Mouse (Mus musculus) urinary bladder, postnatal 4 days (tissue): ENCODE measurements around the gene Cfap58.

Experiments used
- DNase-seq, 2 experiments: peaks; one replicate each; pipeline ENCODE4 v3.0.0; 2021 to 2022; ENCODE audit warnings: low spot score in 2 of 2

Cfap58 gene

DNA sequence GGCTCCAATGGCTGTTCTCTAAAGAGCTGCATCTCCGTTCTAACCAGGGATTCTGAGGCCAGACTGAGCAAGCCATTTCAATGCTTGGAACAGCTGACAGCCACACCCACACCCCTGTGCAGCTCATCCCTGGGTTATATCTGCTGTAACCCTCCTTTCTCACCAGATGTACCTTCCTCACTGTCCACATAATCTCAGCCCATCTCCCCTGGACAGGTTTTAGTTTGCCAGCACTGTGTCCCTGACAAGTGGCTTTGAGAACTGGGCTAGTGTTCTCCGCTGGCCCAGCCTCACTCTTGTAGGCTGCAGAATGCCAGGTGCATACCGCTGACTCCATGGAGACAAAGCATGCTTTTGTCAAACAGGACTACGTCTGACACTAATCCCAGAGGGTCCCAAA is 20.1 kb upstream of the Cfap58 start:
- no peak for DNase-seq

DNA sequence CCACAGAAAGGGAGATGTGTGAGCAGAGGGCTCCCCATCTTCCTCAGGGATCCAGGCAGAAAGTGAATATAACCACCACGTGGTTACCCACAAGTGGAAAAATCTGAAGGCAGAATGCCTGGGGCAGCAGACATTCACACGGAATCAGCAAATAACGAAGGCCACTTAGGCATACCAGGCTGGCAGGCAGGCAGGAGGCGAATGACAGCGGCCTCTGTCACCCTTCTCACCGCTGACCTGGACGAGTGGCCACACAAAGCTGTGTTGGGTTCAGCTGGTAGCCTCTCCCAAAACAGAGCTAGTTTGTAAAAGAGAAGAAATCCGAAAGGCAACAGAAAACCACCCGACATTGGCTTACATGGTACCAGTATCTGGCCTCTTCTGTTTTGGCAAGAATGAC is 19.5 kb upstream of the Cfap58 start:
- no peak for DNase-seq

DNA sequence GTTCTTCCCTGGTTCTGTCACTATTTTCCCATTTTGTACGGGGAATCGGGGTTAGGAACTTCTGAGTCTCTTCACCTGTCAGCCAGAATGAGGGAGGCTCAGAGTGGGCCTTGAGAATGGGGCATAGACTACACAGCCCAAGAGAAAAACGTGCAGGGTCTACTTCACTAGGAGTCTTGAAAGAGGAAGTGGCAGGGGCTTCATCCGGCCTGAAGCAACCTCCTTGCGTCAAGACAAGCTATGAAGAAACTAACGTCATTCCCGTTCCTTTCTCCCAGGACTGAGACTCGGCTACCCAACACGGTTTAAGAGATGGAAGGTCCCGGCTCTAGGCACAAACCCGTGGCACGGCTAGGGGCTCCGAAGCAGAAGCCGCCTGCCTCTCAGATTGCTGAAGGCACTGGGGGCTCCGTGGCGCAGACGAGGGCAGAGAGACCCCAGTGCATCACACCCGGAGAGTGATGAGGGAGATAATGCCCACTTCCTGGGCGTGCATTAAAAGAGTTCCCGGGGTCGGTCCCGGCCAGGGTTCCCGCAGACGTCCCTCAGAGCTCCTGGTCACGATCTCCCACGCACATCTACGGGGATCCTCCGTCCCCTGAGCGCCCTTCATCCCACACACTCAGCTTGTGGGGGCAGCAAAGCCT is 18.9 kb upstream of the Cfap58 start:
- DNase-seq: no peak

DNA sequence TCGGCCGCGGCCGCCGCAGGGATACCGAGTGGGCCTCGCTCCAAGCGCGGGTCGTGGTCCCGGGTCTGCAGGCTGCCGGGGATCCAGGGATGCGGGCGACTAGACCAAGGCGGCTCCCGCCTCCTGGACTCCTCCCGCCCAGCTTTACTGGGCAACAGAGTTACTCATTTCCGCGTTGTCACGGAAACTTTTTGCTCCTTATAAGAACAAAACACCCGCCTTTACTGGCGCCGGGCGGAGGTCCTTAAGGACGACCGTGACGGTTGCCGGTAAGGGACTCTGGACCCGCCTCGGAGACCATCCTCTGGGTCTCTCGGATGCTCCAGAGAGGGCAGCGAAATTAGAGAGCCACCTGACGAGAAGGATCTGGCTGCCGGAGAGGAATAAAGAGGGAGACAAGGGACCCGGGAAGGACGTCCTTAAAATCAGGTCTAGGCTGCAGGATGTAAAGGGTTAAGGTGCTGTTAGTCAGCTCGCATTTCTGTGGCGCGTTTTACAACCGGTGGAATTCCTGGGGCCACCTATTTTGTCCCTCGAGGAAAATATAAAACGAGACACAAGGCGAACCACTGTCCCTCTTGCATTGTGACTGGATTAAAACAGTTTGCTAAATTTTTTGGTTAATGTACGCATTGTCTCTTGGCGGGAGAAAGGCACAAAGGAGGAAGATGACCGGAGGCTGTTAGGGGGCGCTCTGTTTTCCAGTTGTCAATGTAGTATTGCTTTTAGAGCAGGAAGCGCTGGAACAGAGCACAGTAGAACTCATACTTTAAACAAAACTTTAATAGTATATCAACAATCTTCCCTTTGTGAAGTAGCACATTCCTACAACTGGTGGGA is 18.1 kb upstream of the Cfap58 start, which contains the start of the genes Cfap43 and Itprip:
Gene Cfap43, minus strand, starts transcription at position 162 of the 840 bp plus-strand sequence.
Gene Itprip, minus strand, starts transcription at position 174 of the 840 bp plus-strand sequence.
- peak; percentile 75 to 76 for DNase-seq

DNA sequence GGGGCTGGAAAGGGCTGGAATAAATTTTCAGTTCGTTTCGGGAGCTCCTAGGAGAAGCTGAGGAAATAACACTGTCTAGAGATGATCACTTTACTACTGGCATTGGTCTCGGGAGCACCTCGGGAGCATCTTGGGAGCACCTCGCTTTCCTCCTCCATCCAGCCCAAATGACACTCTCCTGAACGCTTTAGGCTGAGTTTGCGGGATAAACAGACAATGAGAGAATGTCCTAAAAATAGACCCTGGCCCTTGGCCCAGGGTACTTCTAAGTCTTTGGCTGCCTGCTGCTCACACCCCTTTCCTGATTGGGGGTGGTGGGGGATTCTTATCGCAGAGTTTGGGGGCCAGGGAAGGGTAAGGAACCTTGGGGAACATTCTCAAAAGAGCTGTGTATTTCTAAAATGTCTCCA is 17.5 kb upstream of the Cfap58 start:
- no peak for DNase-seq

DNA sequence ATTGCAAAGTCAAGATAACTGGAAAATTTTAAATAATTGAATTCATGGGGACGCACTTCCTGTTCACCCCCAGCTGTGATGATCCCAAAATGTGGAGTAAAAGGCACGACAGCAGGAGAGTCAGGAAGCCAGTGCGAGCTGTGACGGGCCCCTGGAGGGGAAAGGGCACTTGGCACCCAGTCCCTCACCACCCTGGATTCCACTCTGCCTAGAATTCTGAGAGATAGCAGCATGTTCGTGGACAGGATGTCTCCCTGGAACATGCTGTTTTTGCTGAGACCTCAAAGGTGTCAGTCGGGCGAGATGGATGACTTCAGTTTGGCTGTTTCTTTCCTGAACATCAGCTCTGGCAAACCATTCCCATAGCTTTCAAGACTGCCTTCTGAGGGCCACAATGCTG is 11.7 kb upstream of the Cfap58 start:
- no peak for DNase-seq

DNA sequence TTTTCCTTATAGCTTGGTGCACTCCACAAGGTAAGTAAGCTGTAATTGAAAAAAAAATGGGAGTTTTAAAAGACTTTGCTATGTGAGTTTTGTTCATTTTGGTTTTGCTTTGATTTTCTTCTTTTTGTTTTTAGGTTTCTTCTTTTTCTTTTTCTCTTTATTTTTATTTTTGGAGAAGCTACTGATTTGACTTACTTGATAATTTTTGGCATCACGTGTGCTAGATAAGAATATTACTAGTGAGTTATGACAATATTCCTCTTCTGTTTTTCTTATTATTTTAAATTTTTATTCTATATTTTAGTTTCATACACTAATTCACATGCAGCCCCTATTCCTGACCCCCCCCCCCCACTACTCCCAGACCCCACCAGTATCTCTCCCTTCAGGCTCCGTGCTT is 10.4 kb upstream of the Cfap58 start:
- no peak for DNase-seq

DNA sequence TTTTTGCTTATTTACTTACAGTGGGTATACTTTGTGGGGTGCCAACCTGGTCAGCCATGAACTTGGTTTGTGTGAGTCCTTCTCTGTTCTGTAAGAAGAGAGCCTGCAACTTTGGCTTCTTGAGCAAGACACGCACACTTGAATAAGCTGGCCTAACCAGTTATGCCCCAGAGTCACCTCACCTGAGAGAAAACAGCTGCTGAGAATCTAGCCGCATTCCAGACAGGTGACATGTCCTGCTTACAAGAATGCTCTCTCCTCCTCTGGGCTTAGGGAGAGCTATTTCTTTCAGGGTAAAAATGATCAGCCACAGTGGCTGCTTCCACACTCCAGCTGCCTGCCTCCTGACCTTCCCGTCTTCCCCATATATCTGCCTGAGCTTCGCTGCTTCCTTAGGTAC is 8.4 kb upstream of the Cfap58 start:
- DNase-seq: no peak

DNA sequence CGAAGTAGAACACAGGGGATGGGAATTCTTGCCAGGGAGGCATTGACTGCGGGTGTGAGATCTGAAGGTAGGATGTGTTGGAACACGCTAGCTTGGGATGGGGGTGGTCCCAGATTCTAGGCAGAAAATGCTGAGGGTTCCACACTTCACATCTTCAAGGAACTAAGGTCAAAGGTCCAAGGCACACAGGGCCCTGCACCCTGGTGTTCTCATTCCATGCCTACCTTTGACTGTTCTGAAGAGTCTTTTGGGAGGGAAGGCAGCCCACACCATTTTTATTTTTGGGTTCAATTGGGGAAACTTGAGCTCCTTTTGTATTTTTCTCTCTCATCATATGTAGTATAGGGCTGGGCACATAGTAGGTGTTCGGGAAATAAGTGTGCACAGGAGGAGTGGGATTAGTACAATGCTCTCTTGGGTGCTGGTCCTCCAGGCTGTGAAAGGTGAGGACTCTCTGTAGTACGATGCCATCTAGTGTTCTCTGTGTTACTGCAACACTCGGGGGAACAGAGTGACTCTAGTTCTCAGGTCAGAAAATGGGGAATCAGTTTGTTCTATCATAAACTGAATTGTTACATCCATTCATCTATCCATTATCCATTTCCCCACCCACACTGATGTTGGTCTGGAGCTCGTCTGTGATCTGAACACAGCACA is 5.4 kb upstream of the Cfap58 start:
- no peak for DNase-seq

DNA sequence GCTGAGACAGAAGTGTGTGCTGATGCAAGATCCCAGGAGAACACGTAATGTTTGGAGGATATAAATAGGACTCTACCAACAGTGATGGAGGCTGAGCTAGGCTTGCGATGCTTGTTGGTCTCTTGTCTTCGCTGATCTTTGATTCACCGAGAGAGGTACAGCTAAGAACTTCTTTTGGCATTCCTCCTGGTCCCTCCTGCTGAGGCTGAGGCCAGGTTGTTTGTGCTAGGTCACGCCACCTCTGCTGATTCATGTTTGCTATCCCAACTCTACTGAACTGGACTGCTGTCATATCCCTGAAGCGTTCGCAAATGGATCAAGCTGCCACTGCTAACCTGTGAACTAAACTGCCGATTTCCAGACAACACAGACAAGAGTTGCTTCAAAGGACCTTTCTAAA is 3.3 kb upstream of the Cfap58 start:
- DNase-seq: no peak

DNA sequence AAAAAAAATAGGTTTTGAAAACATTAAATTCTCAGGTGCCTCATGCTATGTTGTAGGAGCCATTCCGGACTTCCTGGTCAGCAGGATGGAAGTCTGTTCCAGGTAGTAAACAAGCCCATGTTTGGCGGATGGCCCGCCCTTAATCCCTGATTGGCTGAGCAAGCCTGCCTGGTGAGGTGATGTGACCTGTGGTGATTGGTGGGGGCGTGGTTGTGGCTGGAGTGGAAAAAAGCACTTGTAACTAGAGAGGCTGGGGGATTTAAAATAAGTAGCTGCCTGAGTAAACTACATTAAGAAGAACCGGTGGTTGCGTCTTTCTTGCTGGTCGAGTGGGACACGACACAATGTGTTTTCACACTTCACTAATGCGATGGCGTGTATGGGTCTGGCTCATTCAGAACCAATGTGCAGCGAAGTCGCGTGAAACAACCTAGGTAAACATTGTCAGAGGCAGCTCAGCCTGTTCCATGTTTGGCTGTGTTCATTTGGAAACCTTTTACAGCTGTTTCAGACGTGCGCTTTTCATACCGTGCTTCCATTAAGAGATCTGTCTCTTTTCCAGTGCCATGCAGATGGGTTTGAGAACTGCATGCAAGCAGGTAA is 2.7 kb upstream of the Cfap58 start:
- DNase-seq: no peak

DNA sequence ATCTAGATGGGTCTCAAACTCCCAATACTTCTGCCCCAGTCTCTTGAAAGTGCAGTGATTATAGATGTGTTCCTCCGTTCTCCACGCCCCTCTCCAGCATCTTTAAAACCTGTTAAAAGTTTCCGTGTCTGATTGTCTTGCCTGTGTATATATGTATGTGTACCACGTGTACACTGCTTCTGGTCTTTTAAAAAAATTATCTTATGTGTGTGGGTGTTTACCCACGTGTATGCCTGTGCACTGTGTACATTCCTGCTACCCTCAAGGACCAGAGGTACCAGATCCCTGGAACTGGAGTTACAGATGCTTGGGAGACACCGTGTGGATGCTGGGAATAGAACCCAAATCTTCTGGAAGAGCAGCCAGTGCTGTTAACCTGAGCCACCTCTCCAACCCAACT is 1.9 kb upstream of the Cfap58 start:
- no peak for DNase-seq

DNA sequence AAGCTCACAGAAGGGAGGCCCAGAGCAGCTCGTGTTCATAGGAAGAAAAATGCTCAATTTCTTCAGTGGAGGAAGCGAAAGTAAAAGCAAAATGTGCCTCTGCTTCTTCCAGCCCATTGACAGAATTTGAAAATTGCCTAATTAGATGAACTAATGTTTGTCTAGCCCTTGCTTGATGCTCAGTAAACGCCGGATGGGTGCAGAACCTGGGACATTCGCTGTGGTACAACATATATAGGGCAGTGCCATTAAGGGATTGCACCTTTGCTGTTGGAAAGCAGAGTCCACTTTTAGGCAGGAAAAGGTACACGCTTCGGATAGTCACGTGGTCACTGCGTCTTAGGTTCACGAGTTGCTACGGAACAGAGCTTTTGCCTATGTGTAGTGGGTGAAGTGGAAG is 985 bp upstream of the Cfap58 start:
- no peak for DNase-seq

DNA sequence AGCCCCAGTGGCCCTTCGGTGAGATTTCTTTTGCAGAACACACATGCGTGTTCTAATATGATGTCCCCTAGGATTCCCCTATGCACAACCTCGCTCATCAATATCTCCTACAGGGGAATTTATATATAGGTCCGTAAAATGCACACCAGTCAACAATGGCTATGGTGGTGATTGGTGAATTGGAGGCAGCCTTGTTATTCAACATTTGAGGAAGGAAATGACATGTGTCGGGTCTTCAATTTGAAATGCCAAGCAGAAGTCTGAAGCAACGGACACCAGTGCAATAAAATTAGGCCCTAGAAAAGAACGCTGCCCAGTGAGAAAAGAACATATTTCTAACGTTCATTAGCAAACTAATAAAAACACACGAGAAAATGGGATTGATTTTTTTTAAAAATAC is 537 bp upstream of the Cfap58 start:
- no peak for DNase-seq

DNA sequence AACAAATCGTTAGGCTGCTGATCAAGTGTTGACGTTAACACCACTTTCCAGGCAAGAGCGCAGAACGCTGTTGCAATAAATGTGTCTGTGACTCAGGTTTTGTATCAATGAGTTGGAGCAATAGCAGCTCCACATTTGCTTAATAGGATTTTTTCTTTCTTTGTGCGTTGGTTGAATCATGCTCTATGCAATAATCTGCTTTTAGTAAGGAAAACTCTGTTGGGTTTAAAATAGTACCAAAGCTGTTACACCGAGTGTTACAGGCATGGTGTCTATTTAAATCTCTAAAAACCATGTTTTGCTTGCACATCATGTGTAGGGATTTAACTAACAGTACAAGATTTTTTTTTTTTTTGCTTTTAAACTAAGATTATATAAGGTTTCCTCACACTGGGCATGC is 1.9 kb downstream of the Cfap58 start:
- no peak for DNase-seq

DNA sequence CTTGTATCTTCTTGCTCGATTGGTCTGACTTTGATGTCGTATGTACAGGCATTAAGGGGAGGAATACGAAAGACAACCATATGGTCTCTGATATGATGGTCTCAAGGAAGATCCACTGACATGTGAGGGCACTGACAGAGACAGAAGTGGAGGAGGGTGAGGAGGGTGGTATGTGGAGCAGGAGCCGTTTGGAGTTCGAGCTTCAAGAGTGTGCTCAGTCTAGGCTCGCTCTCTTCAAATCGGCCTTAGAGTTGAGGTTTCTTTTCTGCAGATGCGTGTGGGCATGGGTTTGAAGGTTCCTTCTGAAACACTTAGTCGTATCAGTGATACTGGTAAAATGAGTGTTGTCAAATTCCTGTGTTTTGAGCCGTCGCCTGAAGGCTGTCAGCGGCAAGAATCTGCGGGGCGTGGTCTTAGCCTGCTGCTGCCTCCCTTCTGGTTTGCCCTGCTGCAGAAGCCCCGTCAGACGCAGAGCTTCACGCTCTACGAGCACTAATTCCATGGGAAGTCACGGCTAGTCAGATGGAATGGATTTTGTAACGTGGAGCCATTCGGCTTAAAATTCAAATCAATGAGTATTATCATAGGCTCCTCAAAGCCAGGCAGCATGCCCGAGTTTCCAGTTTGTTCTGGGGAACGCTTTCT is 9.5 kb downstream of the Cfap58 start:
- DNase-seq: no peak

DNA sequence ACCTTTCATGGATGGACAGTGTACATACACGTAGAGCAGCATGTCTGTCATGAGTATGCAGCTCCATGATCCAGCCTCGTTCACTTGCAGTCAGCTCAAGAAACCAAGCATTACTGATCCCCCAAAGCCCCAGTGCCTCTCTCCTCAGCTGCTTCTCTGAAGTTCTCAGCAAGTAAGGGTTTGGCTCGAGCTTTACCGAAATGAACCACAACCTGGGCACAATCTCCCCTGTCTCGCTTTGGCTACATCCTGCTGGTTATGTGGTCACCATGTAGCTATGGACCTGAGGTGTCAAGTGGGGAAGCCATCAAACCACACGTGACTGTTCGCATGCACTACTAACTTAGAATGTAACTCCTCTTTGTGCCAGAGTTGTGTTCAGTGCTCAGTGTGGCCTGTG is 13.5 kb downstream of the Cfap58 start:
- no peak for DNase-seq

DNA sequence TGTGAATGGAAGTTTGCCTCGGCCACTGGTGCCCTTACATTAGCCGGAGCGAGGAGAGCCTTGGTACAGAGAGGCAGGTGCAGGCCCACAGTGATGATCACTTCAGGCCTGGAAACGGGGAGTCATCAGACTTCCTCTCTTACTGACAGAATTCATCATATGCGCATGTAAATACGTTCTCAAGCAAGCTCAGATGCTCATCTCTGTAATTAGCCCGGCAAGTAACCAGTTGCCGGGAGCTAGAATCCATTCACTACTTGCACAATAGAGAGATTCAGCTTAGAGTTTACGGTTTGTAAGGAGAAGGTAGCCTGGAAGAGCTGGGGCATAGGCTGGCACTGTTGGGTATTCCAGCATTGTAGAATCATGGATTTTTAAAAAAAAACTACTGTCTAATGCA is 15.7 kb downstream of the Cfap58 start:
- DNase-seq: no peak

DNA sequence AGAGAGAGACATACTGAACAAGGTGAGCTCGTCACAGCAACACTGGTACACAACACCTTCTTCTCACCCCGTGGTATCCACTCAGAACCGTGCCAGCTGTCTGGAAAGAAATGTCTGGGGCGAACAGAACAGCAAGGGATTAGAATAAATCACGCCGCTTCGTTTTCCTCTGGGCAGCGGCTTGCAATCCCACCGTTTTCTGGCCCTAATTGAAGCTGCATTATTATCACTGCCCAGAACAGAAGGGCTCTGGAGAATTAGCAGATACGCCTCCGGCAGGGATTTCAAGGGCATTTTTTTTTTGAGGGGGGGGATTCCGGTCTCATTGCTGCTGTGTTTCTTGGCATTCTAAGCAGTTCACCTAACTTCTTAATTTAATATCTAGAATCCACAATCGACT is 20.7 kb downstream of the Cfap58 start:
- DNase-seq: no peak

DNA sequence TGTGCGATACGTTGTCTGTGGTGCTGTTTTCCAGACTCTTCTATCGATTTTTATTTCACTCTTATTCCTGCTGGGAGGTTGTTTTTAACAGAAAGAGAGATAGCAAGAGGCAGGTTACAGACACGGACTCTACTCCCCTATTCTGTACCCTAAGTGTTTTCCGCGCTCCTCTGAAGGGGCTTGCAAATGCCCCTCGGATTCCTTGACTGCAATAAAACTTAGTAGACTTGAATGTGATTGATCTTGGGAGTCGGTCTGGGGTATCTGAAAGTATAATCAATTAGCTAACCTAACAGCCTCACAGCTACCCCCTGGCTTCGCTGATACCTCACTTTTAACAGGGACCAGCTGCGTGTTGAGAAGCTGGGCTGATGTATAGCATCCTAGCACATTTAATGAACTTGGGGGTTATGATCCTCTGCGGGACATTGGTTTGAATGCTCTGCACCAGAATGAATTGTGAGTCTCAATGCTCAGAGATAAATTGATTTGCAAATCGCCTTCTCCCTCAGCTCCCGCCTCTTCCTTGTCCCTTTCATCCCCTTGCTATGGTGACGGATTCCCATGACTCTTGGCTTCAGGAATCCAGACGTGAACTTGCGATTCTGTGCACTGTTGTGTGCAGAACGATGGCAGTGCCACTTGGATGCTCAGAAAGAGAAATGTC is 31.7 kb downstream of the Cfap58 start:
- DNase-seq: no peak

DNA sequence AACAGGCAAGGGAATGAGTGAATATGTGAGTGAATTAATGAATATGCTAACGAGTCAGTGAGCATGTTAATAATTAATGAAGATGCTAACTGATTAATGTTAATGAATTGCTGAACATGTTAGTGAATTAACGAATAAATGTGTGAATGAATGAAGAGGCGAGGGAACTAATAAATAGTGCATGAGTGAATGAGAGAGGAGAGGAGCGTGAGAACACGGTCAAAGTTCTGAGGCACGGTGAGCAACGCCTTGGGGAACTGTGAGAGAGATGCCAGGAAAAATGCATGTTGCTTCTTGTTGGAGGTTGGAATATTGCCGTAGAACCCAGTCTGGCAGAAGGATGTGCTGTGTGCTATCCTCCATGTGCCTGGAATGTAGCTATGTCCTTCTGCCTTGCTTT is 33.6 kb downstream of the Cfap58 start:
- DNase-seq: no peak
